Mouse (Mus musculus) forebrain, embryonic 12.5 days (tissue): Measurements from ENCODE around the gene F2r. TPM values are rescaled to one million over a fixed set of nuclear protein-coding genes. Genes with fewer than 3 reads are reported as not detected.
A peak's percentile ranks its signal among the peaks of the same experiment; 100 is the strongest.

ENCODE experiments used
- ATAC-seq: fragments of 200-750 bp; cut with Nextera tagmentation; 2 replicates; pipeline ENCODE4 v1.8.0; 2017; ENCODE audit warnings: moderate TSS enrichment; ENCODE audit not compliant: low FRiP score
- H3K27ac ChIP-seq: fragments of 300-500 bp; sonication (generic); 2 replicates; pipeline ENCODE4 v1.5.1; 2016; ENCODE audit warnings: mild to moderate bottlenecking
- H3K27me3 ChIP-seq: fragments of 300-500 bp; sonication (generic); 2 replicates; pipeline ENCODE4 v1.6.1; 2016; ENCODE audit warnings: mild to moderate bottlenecking
- H3K36me3 ChIP-seq: fragments of 300-500 bp; sonication (generic); replicated peaks from 2 replicates; pipeline ENCODE4 v1.6.1; 2016; ENCODE audit warnings: mild to moderate bottlenecking
- H3K4me1 ChIP-seq: fragments of 300-500 bp; sonication (generic); 2 replicates; pipeline ENCODE4 v1.6.1; 2016
- H3K4me2 ChIP-seq: fragments of 300-500 bp; sonication (generic); 2 replicates; pipeline ENCODE4 v1.6.1; 2016; ENCODE audit warnings: mild to moderate bottlenecking, moderate library complexity
- H3K4me3 ChIP-seq: fragments of 300-500 bp; sonication (generic); replicated peaks from 2 replicates; pipeline ENCODE4 v1.5.1; 2016; ENCODE audit warnings: mild to moderate bottlenecking
- H3K9ac ChIP-seq: fragments of 300-500 bp; sonication (generic); 2 replicates; pipeline ENCODE4 v1.6.1; 2016; ENCODE audit warnings: mild to moderate bottlenecking
- H3K9me3 ChIP-seq: fragments of 300-500 bp; sonication (generic); 2 replicates; pipeline ENCODE4 v1.6.1; 2016
- WGBS: fragments of 180-500 bp; shearing (Covaris S2); methylation state at CpG from one replicate; pipeline ENCODE4 v1.1.7; 2016; 5-methylcytosine and 5-hydroxymethylcytosine counted together
- polyA plus RNA-seq: library from polyadenylated mRNA; unstranded; fragments of >200 nt; fragmentation: Nextera tagmentation; extraction: Ambion mirVana; gene quantifications from 2 replicates; pipeline ENCODE4 v1.2.1, GENCODE M21; 2016

The F2r gene
- polyA plus RNA-seq, 1 experiment from 2014 or later: 109 TPM

GRCm38 (mm10) chr13:95584898-95585297 lies 33.4 kb downstream of the F2r start:
- 85% methylated on average over 5 of the region's 5 CpGs for WGBS
- H3K9me3 ChIP-seq: no peaks in the 10 kb centered on the region
- H3K27ac ChIP-seq: no peak overlapping the region
- H3K4me3 ChIP-seq: no peak overlapping the region
- no peak for ATAC-seq
- H3K4me1 ChIP-seq: peaks cover 9% of the 10 kb centered on the region
- H3K36me3 ChIP-seq: no peaks in the 10 kb centered on the region
- H3K9ac ChIP-seq: no peak overlapping the region
- H3K4me2 ChIP-seq: no peak overlapping the region
- no peaks in the 10 kb centered on the region for H3K27me3 ChIP-seq

- H3K36me3 ChIP-seq: no peaks in the 10 kb centered on the region
- no peaks in the 10 kb centered on the region for H3K9me3 ChIP-seq
- no peak overlapping the region for H3K4me3 ChIP-seq
- no peak overlapping the region for H3K27ac ChIP-seq
- peak overlapping the region; percentile 13; the same call in 1 of the 2 replicates for H3K4me2 ChIP-seq
- ATAC-seq: 0 out of 2 replicates have a peak, but pooled peaks have one; percentile 17
- no peaks in the 10 kb centered on the region for H3K27me3 ChIP-seq
- H3K9ac ChIP-seq: no peak overlapping the region
- 70% methylated on average over 19 of the region's 19 CpGs for WGBS
- H3K4me1 ChIP-seq: peaks cover 9% of the 10 kb centered on the region
Observed at GRCm38 (mm10) chr13:95583237-95584189, 34.8 kb downstream of the F2r start.

- Histone ChIP-seq H3K27me3 (no peaks in the 10 kb centered on the region), H3K27ac (no peak overlapping the region), H3K9me3 (no peaks in the 10 kb centered on the region), H3K4me2 (no peak overlapping the region), H3K4me1 (peaks cover 9% of the 10 kb centered on the region), H3K36me3 (no peaks in the 10 kb centered on the region), H3K9ac (no peak overlapping the region), H3K4me3 (no peak overlapping the region)
- 38% methylated on average over 1 of the region's 1 CpGs for WGBS
- no peak for ATAC-seq
Observed at GRCm38 (mm10) chr13:95581850-95582249, 36.4 kb downstream of the F2r start.

GRCm38 (mm10) chr13:95578016-95578697 lies 40.1 kb downstream of the F2r start:
- Histone ChIP-seq H3K36me3 (no peaks in the 10 kb centered on the region), H3K4me3 (no peak overlapping the region), H3K27me3 (no peaks in the 10 kb centered on the region), H3K27ac (no peak overlapping the region), H3K4me1 (0 out of 2 replicates have a peak, but pooled peaks cover under 1% of the 10 kb centered on the region), H3K4me2 (no peak overlapping the region), H3K9me3 (no peaks in the 10 kb centered on the region), H3K9ac (no peak overlapping the region)
- WGBS: 91% methylated on average over 5 of the region's 5 CpGs
- ATAC-seq: no peak

- Histone ChIP-seq H3K4me3 (no peak overlapping the region), H3K9ac (no peak overlapping the region), H3K36me3 (no peaks in the 10 kb centered on the region), H3K27ac (no peak overlapping the region), H3K9me3 (no peaks in the 10 kb centered on the region), H3K4me2 (no peak overlapping the region), H3K4me1 (no peaks in the 10 kb centered on the region), H3K27me3 (no peaks in the 10 kb centered on the region)
- ATAC-seq: no peak
- 99% methylated on average over 4 of the region's 4 CpGs for WGBS
Observed at GRCm38 (mm10) chr13:95570877-95571276, 47.4 kb downstream of the F2r start.

- H3K4me3 ChIP-seq: no peak overlapping the region
- H3K4me2 ChIP-seq: no peak overlapping the region
- no peaks in the 10 kb centered on the region for H3K9me3 ChIP-seq
- no peak overlapping the region for H3K9ac ChIP-seq
- H3K27me3 ChIP-seq: no peaks in the 10 kb centered on the region
- H3K27ac ChIP-seq: no peak overlapping the region
- H3K36me3 ChIP-seq: no peaks in the 10 kb centered on the region
- ATAC-seq: no peak
- no peaks in the 10 kb centered on the region for H3K4me1 ChIP-seq
Observed at GRCm38 (mm10) chr13:95569326-95569725, 49.0 kb downstream of the F2r start.

GRCm38 (mm10) chr13:95568336-95568735 lies 50.0 kb downstream of the F2r start:
- WGBS: 93% methylated on average over 3 of the region's 3 CpGs

GRCm38 (mm10) chr13:95566841-95567551 lies 51.3 kb downstream of the F2r start:
- ATAC-seq: no peak
- H3K4me3 ChIP-seq: no peak overlapping the region
- 94% methylated on average over 15 of the region's 15 CpGs for WGBS
- H3K36me3 ChIP-seq: no peaks in the 10 kb centered on the region
- no peaks in the 10 kb centered on the region for H3K9me3 ChIP-seq
- no peak overlapping the region for H3K9ac ChIP-seq
- H3K4me1 ChIP-seq: no peaks in the 10 kb centered on the region
- H3K27me3 ChIP-seq: no peaks in the 10 kb centered on the region
- H3K27ac ChIP-seq: no peak overlapping the region
- no peak overlapping the region for H3K4me2 ChIP-seq

More at GRCm38 (mm10) chr13:95568336-95568735, 50.0 kb downstream of the F2r start:
- Histone ChIP-seq H3K4me1 (no peaks in the 10 kb centered on the region), H3K9ac (no peak overlapping the region), H3K27ac (no peak overlapping the region), H3K4me3 (no peak overlapping the region), H3K36me3 (no peaks in the 10 kb centered on the region), H3K4me2 (no peak overlapping the region), H3K9me3 (no peaks in the 10 kb centered on the region), H3K27me3 (no peaks in the 10 kb centered on the region)
- ATAC-seq: no peak

GRCm38 (mm10) chr13:95563693-95564092 lies 54.6 kb downstream of the F2r start:
- WGBS: 0% methylated on average over 3 of the region's 3 CpGs
- no peaks in the 10 kb centered on the region for H3K27me3 ChIP-seq
- H3K27ac ChIP-seq: no peak overlapping the region
- no peak overlapping the region for H3K4me2 ChIP-seq
- no peak overlapping the region for H3K9ac ChIP-seq
- no peaks in the 10 kb centered on the region for H3K4me1 ChIP-seq
- H3K36me3 ChIP-seq: no peaks in the 10 kb centered on the region
- H3K4me3 ChIP-seq: no peak overlapping the region
- peak; percentile 69 for ATAC-seq
- no peaks in the 10 kb centered on the region for H3K9me3 ChIP-seq

- H3K9me3 ChIP-seq: no peaks in the 10 kb centered on the region
- H3K4me3 ChIP-seq: no peak overlapping the region
- H3K4me2 ChIP-seq: no peak overlapping the region
- WGBS: 65% methylated on average over 10 of the region's 10 CpGs
- no peak overlapping the region for H3K27ac ChIP-seq
- no peaks in the 10 kb centered on the region for H3K36me3 ChIP-seq
- H3K27me3 ChIP-seq: no peaks in the 10 kb centered on the region
- no peaks in the 10 kb centered on the region for H3K4me1 ChIP-seq
- ATAC-seq: no peak
- no peak overlapping the region for H3K9ac ChIP-seq
Observed at GRCm38 (mm10) chr13:95563066-95563610, 55.1 kb downstream of the F2r start.

GRCm38 (mm10) chr13:95557326-95557725 lies 61.0 kb downstream of the F2r start:
- no peaks in the 10 kb centered on the region for H3K4me1 ChIP-seq
- H3K4me2 ChIP-seq: no peak overlapping the region
- H3K27ac ChIP-seq: no peak overlapping the region
- no peaks in the 10 kb centered on the region for H3K36me3 ChIP-seq
- H3K27me3 ChIP-seq: no peaks in the 10 kb centered on the region
- WGBS: 90% methylated on average over 7 of the region's 7 CpGs
- ATAC-seq: no peak
- no peak overlapping the region for H3K9ac ChIP-seq
- no peak overlapping the region for H3K4me3 ChIP-seq
- H3K9me3 ChIP-seq: no peaks in the 10 kb centered on the region
